Mouse (Mus musculus) ES-Bruce4 (cell line): ENCODE data around the gene Gnai1.

Experiments used
- CTCF ChIP-seq: IDR thresholded peaks from one replicate; pipeline ENCODE4 v1.8.1; 2011; ENCODE audit warnings: low read depth, low read length
- EP300 ChIP-seq: IDR thresholded peaks from 2 replicates; pipeline ENCODE4 v1.6.1; 2011; ENCODE audit warnings: low read depth, low read length; ENCODE audit not compliant: insufficient read depth
- POLR2A ChIP-seq: IDR thresholded peaks from one replicate; pipeline ENCODE4 v1.8.1; 2011; ENCODE audit warnings: low read length; ENCODE audit not compliant: insufficient read depth

DNA sequence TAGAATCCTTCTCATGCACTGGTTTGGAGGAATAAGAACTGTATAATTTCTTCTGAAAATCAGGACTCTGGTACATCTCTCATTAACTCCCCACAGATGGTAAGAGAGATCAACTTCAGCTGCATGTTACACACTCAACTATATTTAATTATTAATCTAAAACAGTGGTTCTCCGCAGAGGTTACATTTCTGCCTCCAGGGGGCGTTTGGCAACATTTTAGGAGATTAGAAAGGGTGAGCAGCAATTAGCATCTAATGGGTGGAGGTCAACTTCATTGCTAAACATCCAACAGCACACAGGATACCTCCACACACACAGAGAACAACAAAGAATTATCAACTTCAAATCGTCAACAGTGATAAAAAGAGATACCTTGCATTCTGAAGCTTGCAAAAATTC lies 2.0 kb downstream of the Gnai1 start:
- TF ChIP-seq CTCF = no peak
- TF ChIP-seq POLR2A = no peak
- TF ChIP-seq EP300 = no peak
